Mouse (Mus musculus) v-Abl transformed pro-B cells (cell line): ENCODE results near the gene Slc22a20.

Source experiments
- in situ Hi-C, 2 experiments: fragments of 400-800 bp; cut with MboI; formaldehyde crosslinking; loops; one replicate each; pipeline ENCODE4 v1.15.1; 2025; ENCODE audit not compliant: unreplicated experiment in 2 of 2

Slc22a20 gene

GRCm38 (mm10) chr19:5928546-5928945 lies 57.4 kb downstream of the Slc22a20 start:
- in situ Hi-C loops: no loop called here

- in situ Hi-C loops: no loop called here
Observed at GRCm38 (mm10) chr19:5928104-5928503, 57.8 kb downstream of the Slc22a20 start.

GRCm38 (mm10) chr19:5927532-5927931 lies 58.4 kb downstream of the Slc22a20 start:
- in situ Hi-C loops: no loop called here

GRCm38 (mm10) chr19:5927026-5927425 lies 58.9 kb downstream of the Slc22a20 start:
- in situ Hi-C loops: no loop called here

GRCm38 (mm10) chr19:5925311-5925855 lies 60.6 kb downstream of the Slc22a20 start:
- in situ Hi-C loops: no loop called here

GRCm38 (mm10) chr19:5924713-5925093 lies 61.2 kb downstream of the Slc22a20 start, which contains the start of gene Cdc42ep2:
TSS of gene Cdc42ep2 (minus strand) at chr19:5924816.
- in situ Hi-C loops: loop anchor here (5.0 kb wide), 2 partner anchors 33 to 93 kb away; partner anchors contain the start of gene Capn1 (in 1 of the 2)

- in situ Hi-C loops: loop anchor here (5.0 kb wide), 2 partner anchors 33 to 93 kb away; partner anchors contain the start of gene Capn1 (in 1 of the 2)
Observed at GRCm38 (mm10) chr19:5923990-5924712, 61.8 kb downstream of the Slc22a20 start.

GRCm38 (mm10) chr19:5922963-5923362 lies 63.0 kb downstream of the Slc22a20 start:
- in situ Hi-C loops: loop anchor here (5.0 kb wide), 2 partner anchors 34 to 94 kb away; partner anchors contain the start of gene Capn1 (in 1 of the 2)

- in situ Hi-C loops: loop anchor here (5.0 kb wide), 2 partner anchors 35 to 95 kb away; partner anchors contain the start of gene Capn1 (in 1 of the 2)
Observed at GRCm38 (mm10) chr19:5922119-5922942, 63.6 kb downstream of the Slc22a20 start.

GRCm38 (mm10) chr19:5921715-5922114 lies 64.2 kb downstream of the Slc22a20 start:
- in situ Hi-C loops: loop anchor here (5.0 kb wide), 2 partner anchors 36 to 96 kb away; partner anchors contain the start of gene Capn1 (in 1 of the 2)
